Mouse (Mus musculus): ENCODE results near the gene Smco4.

The Smco4 gene

GRCm38 (mm10) chr9:15507431-15507875 is 14.2 kb downstream of the Smco4 start:
- no peak for DNase-seq (ENCODE audit: low spot score)

GRCm38 (mm10) chr9:15509363-15509762 is 16.1 kb downstream of the Smco4 start:
- no peak for DNase-seq (ENCODE audit: low spot score)

GRCm38 (mm10) chr9:15510557-15511310 is 17.5 kb downstream of the Smco4 start:
- no peak for DNase-seq (ENCODE audit: low spot score)

GRCm38 (mm10) chr9:15512918-15513317 is 19.7 kb downstream of the Smco4 start:
- no peak for DNase-seq (ENCODE audit: low spot score)

GRCm38 (mm10) chr9:15516007-15516406 is 22.8 kb downstream of the Smco4 start:
- DNase-seq (ENCODE audit: low spot score), result no peak

- no peak for DNase-seq (ENCODE audit: low spot score)
These were observed 24.7 kb downstream of the Smco4 start for GRCm38 (mm10) chr9:15517979-15518378.

- no peak for DNase-seq (ENCODE audit: low spot score)
These were observed 29.1 kb downstream of the Smco4 start for GRCm38 (mm10) chr9:15522348-15522747.

GRCm38 (mm10) chr9:15522887-15523286 is 29.7 kb downstream of the Smco4 start:
- no peak for DNase-seq (ENCODE audit: low spot score)

- DNase-seq (ENCODE audit: low spot score), result no peak
These were observed 30.4 kb downstream of the Smco4 start for GRCm38 (mm10) chr9:15523646-15524045.

- DNase-seq (ENCODE audit: low spot score), result no peak
These were observed 32.0 kb downstream of the Smco4 start for GRCm38 (mm10) chr9:15525246-15525645.

GRCm38 (mm10) chr9:15526539-15526938 is 33.3 kb downstream of the Smco4 start:
- DNase-seq (ENCODE audit: low spot score), result no peak

- DNase-seq (ENCODE audit: low spot score), result no peak
These were observed 34.6 kb downstream of the Smco4 start for GRCm38 (mm10) chr9:15527846-15528245.

GRCm38 (mm10) chr9:15528368-15528767 is 35.1 kb downstream of the Smco4 start:
- DNase-seq (ENCODE audit: low spot score), result no peak

GRCm38 (mm10) chr9:15529275-15529964 is 36.2 kb downstream of the Smco4 start:
- DNase-seq (ENCODE audit: low spot score), result no peak

- DNase-seq (ENCODE audit: low spot score), result no peak
These were observed 36.7 kb downstream of the Smco4 start for GRCm38 (mm10) chr9:15529965-15530320.

GRCm38 (mm10) chr9:15531204-15531603 is 38.0 kb downstream of the Smco4 start:
- no peak for DNase-seq (ENCODE audit: low spot score)

GRCm38 (mm10) chr9:15533336-15534070 is 40.3 kb downstream of the Smco4 start:
- no peak for DNase-seq (ENCODE audit: low spot score)

- no peak for DNase-seq (ENCODE audit: low spot score)
These were observed 40.9 kb downstream of the Smco4 start for GRCm38 (mm10) chr9:15534110-15534509.

GRCm38 (mm10) chr9:15535418-15535817 is 42.2 kb downstream of the Smco4 start:
- DNase-seq (ENCODE audit: low spot score), result no peak

GRCm38 (mm10) chr9:15536861-15537426 is 43.7 kb downstream of the Smco4 start:
- DNase-seq (ENCODE audit: low spot score), result no peak

GRCm38 (mm10) chr9:15537455-15538048 is 44.3 kb downstream of the Smco4 start:
- DNase-seq (ENCODE audit: low spot score), result no peak

- DNase-seq (ENCODE audit: low spot score), result no peak
These were observed 45.8 kb downstream of the Smco4 start for GRCm38 (mm10) chr9:15538979-15539533.

Data from urinary bladder, postnatal 10 days (tissue).